In the genomic region with DNA sequence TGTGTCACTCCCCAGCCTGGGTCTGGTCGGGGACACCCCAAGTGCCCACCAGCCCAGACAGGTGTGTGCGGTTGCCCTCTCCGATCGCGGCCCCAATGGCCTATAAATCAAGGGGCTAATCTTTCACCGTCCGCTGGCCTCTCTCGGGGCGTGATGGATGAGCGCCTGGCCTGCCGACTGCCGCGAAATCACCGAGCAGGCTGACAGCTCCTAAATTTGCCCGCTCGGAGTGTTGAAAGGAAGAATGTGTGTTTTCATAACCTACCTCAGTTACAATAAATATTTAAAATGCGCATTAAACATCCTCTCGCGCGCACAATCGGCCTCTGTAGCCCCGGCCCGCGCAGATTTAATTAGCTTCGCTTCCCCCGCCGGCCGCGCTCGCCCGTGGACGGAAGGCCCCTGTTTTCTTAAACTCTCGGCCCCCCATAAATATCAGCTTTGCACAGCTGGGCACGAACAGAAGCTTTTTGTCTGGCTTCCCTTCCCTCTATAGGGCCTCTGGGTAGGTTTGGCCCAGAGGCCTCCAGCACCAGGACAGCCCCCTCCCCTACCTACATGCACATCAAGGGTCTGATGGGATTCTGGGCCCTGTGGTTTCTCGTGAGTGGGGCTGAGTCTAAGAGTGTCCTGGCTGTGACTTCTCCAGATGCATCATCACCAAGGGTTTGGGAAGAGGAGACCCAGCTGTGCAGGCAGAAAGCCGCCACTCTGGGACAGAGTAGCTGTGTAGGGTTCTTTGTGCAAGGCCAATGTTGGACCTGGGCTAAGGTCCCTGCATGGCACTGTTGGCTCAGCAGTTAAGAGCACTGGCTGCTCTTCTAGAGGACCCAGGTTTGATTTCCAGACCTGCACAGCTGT, we compare ENCODE assay signal across 9 mouse cellular contexts.
DNase-seq lines count a peak whose midpoint lies in the region; ATAC-seq and TF ChIP-seq lines count a peak whose summit lies in the region.
"Had no signal": no experiment of that assay in that cellular context is flagged by ENCODE, and none has a peak within 500 bp of the region (broad histone marks: within the 10 kb centered on the region; RNA-seq: fewer than 3 reads in every experiment).

No protein-coding gene starts in this region.

- H3K27me3 ChIP-seq in hindbrain, embryonic 14.5 days (ENCODE audit: control insufficient read depth, insufficient read depth, low read length): peaks cover 4% of the 10 kb centered on the region; the same call in 1 of the 2 replicates
- 0 out of 2 replicates have a peak, but pooled peaks cover 5% of the 10 kb centered on the region for H3K27me3 ChIP-seq in midbrain, embryonic 15.5 days (replicated peaks)

- in situ Hi-C loops in ES-E14 (cut with MboI; ENCODE audit: low sequenced_read_pairs in 2 of 2, unreplicated experiment in 2 of 2): no loop called here

- H3K36me3 ChIP-seq in ES-E14 (ENCODE audit: control insufficient read depth, insufficient read depth, low read length, poor library complexity, severe bottlenecking): no peaks in the 10 kb centered on the region
- H3K36me3 ChIP-seq in hindbrain, embryonic 14.5 days (replicated peaks; ENCODE audit: control insufficient read depth, insufficient read depth): no peaks in the 10 kb centered on the region
- H3K36me3 ChIP-seq in midbrain, embryonic 15.5 days (replicated peaks): no peaks in the 10 kb centered on the region

- peak overlapping the region; percentile 26; a peak in 2 of 4 replicates for H3K4me3 ChIP-seq in ES-E14 (ENCODE audit: insufficient read depth in 1 of 2, low read depth in 1 of 2, low read length in 2 of 2, poor library complexity in 1 of 2, severe bottlenecking in 1 of 2)
- H3K4me3 ChIP-seq in hindbrain, embryonic 14.5 days (replicated peaks; ENCODE audit: low read length): no peak overlapping the region
- H3K4me3 ChIP-seq in midbrain, embryonic 15.5 days: no peak overlapping the region

- H3K27ac ChIP-seq in ES-E14 (ENCODE audit: insufficient read depth, low read depth, low read length, poor library complexity, severe bottlenecking): no peak overlapping the region
- peak overlapping the region; percentile 33; the same call in 1 of the 2 replicates for H3K27ac ChIP-seq in hindbrain, embryonic 14.5 days
- H3K27ac ChIP-seq in midbrain, embryonic 15.5 days: 0 out of 2 replicates have a peak overlapping the region, but pooled peaks have one; percentile 3

- no peak for DNase-seq in ES-E14 (ENCODE audit: low read depth, low spot score)
- DNase-seq in embryo, embryonic 11 days: peak; percentile 80
- DNase-seq in hindbrain, embryonic 14.5 days (ENCODE audit: low spot score): no peak
- no peak for DNase-seq in urinary bladder, postnatal 4 days (ENCODE audit: low spot score in 2 of 2)
- no peak for DNase-seq in adipocyte (ENCODE audit: low spot score)
- no peak for DNase-seq in adrenal gland, postnatal 14 days
- DNase-seq: right cerebral cortex, postnatal 4 days; thymus, postnatal 4 days had no signal

- peak overlapping the region; percentile 35 for H3K4me2 ChIP-seq in hindbrain, embryonic 14.5 days (replicated peaks)
- peak overlapping the region; percentile 21; the same call in 1 of the 2 replicates for H3K4me2 ChIP-seq in midbrain, embryonic 15.5 days

- no peaks in the 10 kb centered on the region for H3K9me3 ChIP-seq in ES-E14 (ENCODE audit: control insufficient read depth, insufficient read depth, low read depth, low read length)
- no peaks in the 10 kb centered on the region for H3K9me3 ChIP-seq in hindbrain, embryonic 14.5 days (ENCODE audit: control insufficient read depth, low read length)
- H3K9me3 ChIP-seq in midbrain, embryonic 15.5 days: no peaks in the 10 kb centered on the region

- no peaks in the 10 kb centered on the region for H3K4me1 ChIP-seq in ES-E14 (ENCODE audit: control insufficient read depth in 2 of 2, insufficient read depth in 2 of 2, low read length in 2 of 2, poor library complexity in 1 of 2)
- H3K4me1 ChIP-seq in hindbrain, embryonic 14.5 days (replicated peaks; ENCODE audit: control insufficient read depth, insufficient read depth, low read length): peaks cover 13% of the 10 kb centered on the region
- peaks cover 10% of the 10 kb centered on the region for H3K4me1 ChIP-seq in midbrain, embryonic 15.5 days

- no peak overlapping the region for H3K9ac ChIP-seq in ES-E14 (ENCODE audit: insufficient read depth, low read depth, low read length, poor library complexity, severe bottlenecking)
- H3K9ac ChIP-seq in hindbrain, embryonic 14.5 days: 0 out of 2 replicates have a peak overlapping the region, but pooled peaks have one; percentile 22
- H3K9ac ChIP-seq in midbrain, embryonic 15.5 days: no peak overlapping the region

- WGBS in hindbrain, embryonic 14.5 days: 9% methylated on average over 36 of the region's 36 CpGs
- WGBS in midbrain, embryonic 15.5 days: 11% methylated on average over 36 of the region's 36 CpGs

- no peak for ATAC-seq in hindbrain, embryonic 14.5 days (ENCODE audit: low FRiP score)
- ATAC-seq in midbrain, embryonic 15.5 days (replicated peaks): no peak

TF ChIP-seq in ES-E14, 5 proteins besides CTCF, POLR2A, EP300 and RAD21:
- no peak for TF ChIP-seq HCFC1 (IDR thresholded peaks at IDR 0.05; ENCODE audit: borderline replicate concordance, insufficient read depth, low read length)
- TF ChIP-seq ZC3H11A (IDR thresholded peaks at IDR 0.05; ENCODE audit: borderline replicate concordance, low read depth, low read length): no peak
- no peak for TF ChIP-seq ZNF384 (IDR thresholded peaks at IDR 0.05; ENCODE audit: low read depth, low read length)
- TF ChIP-seq MAFK (IDR thresholded peaks at IDR 0.05; ENCODE audit: insufficient read depth, low read depth, low read length): no peak
- no peak for TF ChIP-seq CHD2 (IDR thresholded peaks at IDR 0.05; ENCODE audit: low read depth, low read length)

Comparison
In these comparisons a context has a peak if more than half of its experiments do, and no peak if none do; other contexts are left out.
1. H3K4me3 ChIP-seq: peak in ES-E14 (2 of 2); none in hindbrain, embryonic 14.5 days (single experiment) and midbrain, embryonic 15.5 days (single experiment).